Mouse (Mus musculus): Measurements from ENCODE around the gene Kcnj4.
A peak's percentile ranks its signal among the peaks of the same experiment; 100 is the strongest.

Kcnj4 gene

DNA sequence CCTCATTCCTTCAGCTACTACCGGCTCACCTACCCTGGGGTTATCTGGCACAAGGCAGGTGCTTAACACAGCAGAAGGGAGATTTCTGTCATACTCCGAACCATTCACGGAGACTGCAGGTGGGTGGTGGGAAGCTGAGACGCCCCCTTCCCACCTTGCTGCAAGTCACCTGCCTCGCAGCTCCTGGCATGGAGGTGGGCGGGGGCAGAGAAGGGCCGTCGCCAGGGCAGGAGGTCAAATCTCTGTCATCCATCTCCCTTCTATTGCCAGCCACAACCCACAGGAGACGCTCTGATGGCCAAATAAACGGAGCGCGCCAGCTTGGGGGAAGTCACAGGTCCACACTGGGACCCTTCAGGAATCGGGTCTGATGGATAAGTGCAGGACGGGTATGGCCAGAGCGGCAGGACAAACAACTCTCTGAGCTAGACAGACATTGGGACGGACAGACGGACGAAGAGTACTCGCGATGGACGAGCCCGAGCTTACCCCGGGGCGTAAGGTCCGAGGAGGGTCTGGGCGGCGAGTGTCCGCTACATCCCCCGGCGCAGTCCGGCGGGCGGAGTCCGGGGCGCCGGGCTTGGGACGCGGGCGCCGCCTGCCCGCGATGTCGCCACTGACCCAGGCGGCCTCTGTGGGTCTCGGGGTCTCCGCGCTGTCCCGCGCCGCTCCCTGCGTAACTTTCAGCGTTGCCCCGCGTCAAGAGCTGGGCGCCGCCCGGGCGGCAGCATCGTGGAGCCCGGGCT, at the start of gene Kcnj4:
Gene Kcnj4 (minus strand): TSS at position 535 of the 746 bp plus-strand sequence.
- DNase-seq (ENCODE audit: low spot score), result no peak

DNA sequence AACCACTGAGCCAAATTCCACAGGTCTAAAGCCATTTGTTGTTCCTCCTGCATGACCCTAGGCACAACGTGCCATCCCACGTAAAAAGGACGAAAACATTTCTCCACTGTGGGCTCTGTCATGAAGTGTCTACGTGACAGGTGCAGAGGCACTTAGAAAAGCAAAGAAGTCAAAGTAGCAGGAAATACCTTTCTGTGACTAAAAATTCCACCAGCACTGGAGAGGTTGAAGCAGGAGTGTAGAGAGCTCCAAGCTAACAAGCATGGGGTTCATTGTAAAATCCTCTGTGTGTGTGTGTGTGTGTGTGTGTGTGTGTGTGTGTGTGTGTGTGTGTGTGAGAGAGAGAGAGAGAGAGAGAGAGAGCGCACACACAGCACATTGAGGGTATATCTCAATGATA, 47.5 kb upstream of the Kcnj4 start:
- DNase-seq (ENCODE audit: low spot score), result no peak

DNA sequence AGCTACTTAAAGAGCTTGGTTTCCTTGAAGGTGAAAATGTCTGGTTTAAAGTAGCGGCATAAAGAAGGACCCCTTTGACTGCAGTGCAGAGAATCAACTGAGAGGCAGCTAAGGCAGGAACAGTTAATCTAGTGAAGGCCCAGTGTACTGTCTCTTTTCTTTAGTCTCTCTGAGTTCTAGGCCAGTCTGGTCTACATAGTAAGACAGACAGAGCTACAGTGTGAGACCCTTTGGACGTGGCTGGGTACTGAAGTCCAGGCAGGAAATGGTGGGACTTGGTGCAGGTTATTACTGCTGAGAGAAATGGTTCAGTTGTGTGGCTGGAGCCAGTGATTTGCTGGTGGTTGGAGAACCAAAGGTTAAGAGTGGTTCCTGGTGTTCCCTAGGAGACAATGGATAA, 43.2 kb upstream of the Kcnj4 start:
- no peak for DNase-seq (ENCODE audit: low spot score)

DNA sequence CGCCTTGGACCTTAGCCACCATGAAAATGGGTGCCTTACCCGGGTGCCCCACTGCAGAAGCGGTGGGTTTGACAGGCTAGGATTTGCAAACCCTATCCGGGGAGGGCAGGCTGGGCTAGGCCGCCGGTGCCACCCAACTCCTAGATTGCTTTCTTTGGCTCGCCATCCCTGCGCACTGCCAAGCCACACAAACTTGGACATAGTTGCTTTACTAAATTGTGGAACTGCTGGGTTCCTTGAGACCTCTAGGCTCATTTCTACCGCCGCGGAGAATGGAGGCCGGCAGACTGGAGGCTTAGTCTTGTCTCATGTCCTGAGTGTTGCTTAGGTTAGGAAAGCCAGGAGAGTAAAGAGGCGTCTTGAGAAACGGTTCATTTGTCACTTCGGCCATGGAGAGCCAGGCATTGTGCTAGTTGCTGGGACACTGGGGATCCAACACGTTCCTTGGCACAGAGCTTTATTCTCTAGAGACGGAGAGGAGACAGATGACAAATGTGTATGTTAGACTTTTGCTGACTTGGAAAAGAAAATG, 42.3 kb upstream of the Kcnj4 start:
- DNase-seq (ENCODE audit: low spot score), result no peak

DNA sequence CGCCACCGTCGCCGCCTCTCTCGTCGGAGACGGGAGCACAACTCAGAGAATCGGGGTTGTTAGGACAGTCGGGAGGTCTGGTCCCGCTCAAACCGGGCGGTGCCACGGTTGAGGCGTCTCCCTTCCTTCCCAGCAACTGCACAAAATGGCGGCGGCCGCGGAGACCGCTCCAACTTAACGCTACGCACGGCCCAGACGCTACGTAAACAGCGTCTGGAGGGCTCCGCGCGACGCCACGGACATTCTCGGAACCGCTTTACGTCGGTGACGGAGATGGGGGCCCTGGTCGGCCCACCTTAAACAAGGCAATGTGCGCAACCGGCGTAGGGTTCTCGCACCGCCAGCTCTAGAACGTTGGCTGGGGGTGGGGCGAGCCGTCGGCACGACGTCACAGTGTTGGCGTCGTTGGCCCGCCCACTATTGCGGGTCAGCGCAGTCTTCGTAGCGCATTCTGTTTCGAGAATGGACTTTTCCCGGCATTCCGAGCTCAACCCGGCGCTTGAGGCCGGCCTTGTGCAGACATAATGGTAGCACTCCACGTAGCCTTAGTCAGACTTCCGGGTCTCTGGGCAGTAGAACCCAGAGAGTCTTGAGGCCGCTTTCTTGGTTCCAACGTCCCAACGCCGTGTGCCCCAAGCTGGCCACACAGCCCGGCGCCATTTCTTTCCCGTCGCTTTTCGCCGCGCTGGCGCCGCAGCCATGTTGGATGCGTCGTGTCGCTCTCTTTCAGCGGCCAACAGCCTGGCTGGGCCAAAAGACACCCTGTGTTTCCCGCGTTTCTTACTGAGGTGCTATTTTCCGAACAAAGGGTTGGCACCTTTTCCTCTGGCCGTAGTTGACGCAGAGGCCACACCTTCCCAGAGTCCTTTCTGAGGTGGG, 41.6 kb upstream of the Kcnj4 start, which contains the start of gene Ddx17:
Gene Ddx17 (minus strand): TSS at position 332 of the 879 bp plus-strand sequence.
- peak; percentile 96 for DNase-seq (ENCODE audit: low spot score)

DNA sequence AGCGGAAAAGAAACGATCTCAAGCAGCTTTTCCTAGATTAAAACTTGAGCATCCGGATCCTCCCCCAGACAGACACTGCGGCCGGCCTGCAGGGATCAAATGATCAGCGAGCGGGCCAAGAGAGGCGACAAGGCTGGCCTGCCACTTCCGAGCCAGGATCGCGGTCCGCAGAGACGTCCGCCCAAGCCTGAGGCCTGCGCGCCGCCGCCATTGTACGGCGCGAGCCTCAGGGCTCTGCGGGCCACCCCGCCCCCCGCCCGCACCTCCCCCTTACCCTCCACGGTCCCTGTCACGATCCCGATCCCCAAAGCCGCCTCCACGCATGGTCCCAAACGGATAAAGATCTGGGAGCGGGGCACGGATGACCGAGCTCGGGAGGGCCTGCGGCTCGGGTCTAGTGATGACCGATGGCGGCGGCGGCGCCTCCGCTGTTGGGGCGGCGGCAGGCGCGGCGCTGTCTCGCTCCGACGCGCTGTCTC, 40.9 kb upstream of the Kcnj4 start:
- DNase-seq (ENCODE audit: low spot score), result no peak

DNA sequence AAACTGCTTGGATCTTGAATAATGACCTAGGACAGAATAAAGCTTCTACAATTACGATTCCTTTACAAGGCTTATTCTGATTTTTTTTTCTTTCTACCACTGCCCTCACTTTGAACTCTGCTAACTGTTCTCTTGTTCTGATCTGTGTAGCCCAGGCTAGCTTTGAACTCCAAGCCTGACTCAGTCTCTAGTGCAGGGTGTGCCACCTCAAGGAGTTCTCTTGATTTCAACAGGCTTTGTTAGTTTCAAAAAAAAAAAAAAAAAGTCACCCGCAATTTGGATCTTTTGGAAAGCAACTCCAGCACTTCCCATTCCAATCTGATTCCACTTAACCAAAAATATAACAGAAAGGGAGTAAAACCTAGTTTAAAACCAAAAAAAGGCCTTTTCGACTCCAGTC, 40.5 kb upstream of the Kcnj4 start:
- no peak for DNase-seq (ENCODE audit: low spot score)

DNA sequence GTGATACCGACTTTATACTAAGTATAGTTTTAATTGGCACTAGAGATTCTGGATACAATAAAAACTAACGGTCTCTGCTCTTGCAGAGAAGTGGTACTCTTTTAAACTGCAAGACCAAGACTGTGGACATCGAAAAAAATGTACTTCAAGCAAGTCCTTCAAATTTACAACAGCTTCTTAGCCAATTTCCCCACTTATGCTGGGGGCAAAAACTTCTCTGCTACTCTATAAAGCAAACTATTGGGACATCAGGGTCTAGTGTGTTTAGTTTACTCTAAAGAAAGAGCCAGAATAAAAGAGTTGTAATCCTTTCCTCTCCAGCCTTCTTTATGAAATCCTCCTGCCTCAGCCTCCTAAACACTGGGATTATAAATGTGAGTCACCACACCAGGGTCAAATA, 38.9 kb upstream of the Kcnj4 start:
- no peak for DNase-seq (ENCODE audit: low spot score)

DNA sequence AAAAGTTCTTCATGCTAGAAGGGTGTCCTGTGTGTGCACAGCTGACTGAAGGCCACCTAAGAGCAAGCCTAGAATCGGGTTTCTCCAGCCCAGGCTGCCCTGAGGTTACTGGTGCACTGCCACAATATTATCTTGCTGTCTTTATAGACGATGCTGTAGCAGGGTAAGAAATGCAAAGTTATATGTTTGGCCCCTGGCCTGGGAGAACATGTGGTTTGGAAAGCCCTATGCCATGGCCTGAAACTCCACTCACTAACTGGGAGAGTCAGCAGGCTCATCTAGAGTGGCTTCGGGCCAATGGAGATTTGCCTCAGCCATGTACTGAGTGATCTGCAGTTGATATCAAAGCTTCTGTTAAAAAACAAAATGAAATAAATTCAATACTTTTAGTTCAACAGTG, 28.8 kb upstream of the Kcnj4 start:
- DNase-seq (ENCODE audit: low spot score), result no peak

DNA sequence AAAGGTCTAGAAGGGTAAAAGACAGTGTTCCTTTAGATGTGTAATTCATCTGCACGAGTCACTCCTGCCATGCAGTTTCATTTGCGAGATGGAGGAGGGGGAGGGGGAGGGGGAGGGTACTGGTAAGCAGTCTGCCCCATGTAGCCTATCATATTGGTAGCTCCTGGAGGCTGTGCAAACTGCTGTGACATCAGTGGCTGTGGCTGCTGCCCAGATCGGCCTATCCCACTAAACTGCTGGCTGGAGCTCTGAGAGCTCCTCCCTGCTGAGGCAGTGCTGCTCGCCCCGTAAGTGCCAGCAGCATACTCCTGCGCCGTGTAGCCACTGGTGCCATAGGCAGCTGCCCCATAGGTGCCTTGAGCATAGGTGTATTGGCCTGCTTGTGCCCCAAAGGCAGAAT, 24.9 kb upstream of the Kcnj4 start:
- no peak for DNase-seq (ENCODE audit: low spot score)

DNA sequence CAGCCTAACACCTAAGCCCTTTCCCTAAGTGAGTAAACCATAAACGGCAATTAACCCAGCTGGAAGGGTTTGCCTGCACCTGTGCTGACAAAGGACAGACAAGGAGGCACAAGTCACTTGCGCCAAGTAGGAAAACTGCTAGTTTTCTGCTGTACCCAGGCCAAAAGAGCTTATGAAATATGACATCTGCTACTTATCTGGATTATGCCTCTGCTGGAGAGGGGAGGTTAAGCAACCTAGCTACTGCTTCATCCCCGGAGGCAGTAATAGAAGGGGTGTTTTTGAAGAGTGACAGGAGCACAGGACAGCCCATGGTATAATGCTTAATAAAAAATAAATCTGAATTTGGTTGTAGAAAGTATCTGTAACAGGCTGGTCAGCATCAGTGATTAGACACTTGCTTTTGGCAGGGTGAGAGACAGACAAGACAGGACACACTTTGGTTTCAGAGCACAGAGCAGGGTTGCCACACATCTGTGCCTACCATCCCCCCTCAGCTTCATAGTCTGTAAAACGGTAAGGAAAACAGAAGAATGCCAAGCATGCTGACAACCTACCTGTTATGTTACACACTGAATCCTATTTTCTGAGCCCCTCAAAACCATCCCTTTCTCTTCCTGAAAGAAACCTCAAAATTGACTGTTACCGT, 23.1 kb upstream of the Kcnj4 start:
- no peak for DNase-seq (ENCODE audit: low spot score)

DNA sequence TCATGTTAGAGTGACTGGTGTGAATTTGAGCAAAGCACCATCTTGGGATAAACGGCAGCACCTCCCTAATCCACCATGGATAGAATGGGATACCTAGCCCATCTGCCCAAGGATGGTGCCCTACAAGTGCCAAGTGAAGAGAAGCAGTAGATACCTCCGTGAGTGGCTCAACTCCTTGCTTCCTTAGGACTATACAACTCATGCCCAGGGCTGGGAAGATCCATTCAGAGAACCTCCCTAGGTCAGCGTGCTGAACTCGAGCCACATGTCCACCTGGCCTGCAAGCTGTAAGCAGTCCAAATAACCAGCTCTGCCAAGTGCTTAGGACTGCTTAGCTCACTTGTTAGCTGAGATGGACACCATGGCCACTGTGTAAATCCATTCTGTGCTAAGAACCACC, 22.2 kb upstream of the Kcnj4 start:
- no peak for DNase-seq (ENCODE audit: low spot score)

DNA sequence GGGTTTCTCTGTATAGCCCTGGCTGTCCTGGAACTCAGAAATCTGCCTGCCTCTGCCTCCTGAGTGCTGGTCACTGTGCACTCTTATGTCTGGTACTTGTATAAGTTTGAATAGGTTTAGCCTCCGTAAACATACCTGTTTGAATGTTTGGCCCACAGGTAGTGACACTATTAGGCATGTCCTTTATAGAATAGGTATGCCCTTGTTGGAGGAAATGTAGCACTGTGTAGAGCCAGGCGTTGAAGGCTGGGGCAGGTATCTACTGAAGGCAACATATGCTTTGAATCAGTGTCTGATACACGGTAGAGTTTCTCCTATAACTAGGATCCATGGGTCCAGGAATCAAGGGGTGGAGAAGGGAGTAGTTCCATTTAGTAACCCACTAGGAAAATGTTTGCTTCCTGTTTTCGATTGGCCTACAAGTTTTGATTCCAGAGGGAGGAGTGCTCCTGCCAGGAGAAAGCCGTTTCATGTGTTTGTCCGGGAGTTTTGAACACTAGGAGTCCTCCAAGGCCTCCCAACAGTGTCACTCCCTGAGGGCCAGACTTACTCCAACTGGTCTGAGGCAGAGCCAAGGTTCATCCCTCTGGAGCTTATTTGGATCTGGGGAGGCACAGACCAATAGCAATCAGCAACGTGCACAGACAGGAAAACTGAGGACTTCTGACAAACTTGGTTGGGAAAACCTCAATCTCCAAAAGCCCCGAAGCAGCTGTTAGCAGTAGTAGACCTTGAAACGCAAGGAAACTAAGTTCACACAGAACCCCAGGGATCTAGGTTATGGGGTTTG, 21.1 kb upstream of the Kcnj4 start:
- no peak for DNase-seq (ENCODE audit: low spot score)

DNA sequence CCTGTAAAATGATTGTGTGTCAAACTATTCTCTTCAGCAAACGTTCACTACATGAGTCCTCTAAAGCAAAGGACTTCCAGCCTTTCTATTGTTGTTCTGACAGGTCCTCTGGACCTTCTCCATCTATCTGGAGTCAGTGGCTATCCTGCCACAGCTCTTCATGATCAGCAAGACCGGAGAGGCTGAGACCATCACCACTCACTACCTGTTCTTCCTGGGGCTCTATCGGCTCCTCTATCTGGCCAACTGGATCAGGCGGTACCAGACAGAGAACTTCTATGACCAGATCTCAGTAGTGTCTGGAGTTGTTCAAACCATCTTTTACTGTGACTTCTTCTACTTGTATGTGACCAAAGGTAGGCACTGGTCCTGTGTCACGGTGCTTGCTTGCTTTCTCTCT, 20.5 kb upstream of the Kcnj4 start:
- DNase-seq (ENCODE audit: low spot score), result no peak

DNA sequence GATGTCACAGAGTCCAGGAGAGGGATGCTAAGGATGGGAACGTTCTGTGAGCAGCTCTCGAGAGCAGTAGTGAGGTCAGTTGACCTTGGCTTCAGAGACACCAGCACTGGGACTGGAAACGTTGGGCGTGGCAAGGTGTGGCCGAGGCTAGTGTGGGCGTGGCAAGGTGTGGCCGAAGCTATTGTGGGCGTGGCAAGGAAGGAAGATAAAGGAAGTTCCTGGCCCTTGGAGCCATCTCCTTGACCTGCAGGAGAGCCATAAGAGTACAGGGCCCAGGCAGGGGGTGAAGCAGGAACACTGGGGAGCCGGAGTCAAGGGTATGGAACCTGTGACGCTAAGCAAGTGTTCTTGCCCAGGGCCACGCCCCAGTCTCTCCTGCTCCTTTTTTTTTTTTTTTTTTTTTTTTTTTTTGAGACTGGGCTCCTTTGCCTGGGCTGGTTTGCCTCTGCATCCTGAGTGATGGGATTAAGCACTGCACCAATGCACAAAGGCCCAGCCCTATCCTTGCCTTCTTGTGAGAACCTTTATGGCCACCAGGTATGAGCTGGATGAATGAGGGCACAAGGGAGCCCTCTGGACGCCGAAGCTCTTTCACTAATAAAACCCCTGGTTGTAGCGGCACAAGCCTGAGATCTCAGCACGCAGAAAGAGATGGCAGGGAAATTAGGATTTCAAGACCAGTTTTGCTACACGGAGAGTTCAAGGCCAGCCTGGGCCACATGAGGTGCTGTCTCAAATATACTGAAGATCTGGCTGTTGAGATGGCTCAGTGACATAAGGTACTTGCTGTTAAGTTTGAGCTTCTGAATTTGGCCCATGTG, 14.6 kb upstream of the Kcnj4 start:
- DNase-seq (ENCODE audit: low spot score), result no peak

DNA sequence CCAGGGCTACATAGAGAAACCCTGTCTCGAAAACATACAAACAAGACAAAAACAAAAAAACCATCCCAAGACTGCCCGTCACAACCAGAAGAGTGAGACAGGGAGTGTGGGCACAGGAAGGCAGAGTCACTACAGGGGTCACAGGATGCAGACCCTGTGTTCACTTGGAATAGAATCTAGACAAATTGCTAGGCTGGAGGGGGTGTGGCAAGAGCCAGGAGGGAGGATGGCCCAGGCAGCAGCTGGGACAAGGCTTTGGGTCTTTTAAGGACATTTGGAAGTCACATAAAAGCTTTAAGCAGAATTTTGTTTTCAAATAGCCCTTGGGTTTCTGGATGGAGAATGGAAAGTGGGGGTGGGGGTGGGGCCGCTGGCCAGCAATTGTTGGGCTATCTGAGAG, 13.5 kb upstream of the Kcnj4 start:
- no peak for DNase-seq (ENCODE audit: low spot score)

DNA sequence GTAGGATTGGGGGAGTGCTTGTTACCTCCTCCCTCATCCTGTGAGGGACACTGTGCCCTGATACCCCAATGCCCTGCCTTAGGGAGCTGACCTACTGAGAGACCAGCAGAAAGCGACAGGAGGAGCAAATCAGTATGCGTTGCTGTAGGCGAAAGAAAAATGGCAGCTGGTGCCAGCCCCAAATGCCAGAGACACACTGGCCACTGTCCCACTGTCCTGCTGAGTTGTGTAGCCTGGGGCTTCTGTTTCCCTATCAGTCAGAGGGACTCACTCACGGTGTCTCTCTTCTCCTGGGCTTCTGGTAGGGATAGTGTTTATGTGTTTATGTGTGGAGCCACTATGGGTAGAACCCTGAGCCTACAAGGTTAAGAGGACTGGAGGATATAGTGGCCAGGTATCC, 12.7 kb upstream of the Kcnj4 start:
- DNase-seq (ENCODE audit: low spot score), result no peak

DNA sequence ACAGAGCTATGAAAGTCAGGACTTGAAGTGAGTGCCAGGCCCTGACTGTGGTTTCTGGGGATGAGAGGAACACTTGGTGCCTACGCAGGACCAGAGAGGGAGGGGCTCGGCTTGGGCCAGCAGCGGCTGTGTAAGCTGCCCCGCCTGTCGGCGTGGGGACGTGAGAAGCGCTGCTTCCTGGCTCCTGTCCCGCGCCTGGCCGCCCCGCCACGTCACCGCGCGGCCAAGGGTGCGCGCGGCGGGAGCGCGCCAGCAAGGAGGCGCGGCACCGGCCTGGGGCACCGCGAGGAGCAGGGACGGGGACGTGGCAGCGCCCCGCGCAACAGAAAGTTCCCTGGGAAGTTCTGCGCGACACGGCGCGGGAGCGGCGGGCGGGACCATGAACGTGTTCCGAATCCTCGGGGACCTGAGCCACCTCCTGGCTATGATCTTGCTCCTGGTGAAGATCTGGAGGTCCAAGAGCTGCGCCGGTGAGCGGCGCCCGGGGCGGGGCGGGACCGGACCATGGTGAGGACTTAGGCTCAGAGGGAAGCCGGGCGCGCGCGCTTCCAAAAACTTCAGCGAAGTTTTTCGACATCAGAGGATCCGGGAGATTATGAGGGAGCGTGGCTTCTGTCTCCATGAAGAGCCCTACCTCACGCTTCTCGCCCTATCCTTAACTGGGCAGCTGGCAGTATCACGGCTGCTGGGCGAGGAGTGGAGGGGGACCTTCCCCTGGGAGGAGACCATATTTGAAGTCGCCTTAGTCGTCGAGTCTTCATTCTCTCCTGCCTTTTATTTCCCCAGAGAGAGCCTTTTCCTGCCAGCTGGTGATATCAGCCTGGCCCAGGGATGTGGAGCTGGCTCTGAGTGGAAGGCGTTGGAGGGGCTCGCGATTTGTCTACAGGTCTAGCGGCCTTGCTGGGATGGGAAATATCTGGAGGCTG, 11.4 kb upstream of the Kcnj4 start, which contains the start of gene Kdelr3:
Gene Kdelr3 (plus strand): TSS at position 241 of the 926 bp plus-strand sequence.
- no peak for DNase-seq (ENCODE audit: low spot score)

DNA sequence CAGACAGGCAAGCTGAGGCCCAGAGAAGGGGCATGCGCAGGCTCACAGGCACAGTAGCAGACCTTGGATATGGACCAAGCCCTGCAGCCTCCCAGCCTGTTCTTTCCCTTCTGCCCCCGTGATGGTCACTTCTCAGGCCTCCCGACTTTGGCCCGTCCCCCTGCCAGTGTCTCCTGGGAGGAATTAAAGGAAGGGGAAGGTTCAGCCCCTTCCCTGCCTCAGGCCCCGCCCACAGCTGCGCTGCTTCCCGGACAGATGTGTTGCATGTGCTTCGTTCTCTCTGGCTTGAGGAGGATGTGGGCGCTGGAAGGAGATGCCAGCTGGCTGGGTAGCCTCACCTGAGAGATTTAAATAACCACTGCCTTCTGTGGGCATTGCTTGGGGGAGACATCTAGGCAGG, 8.9 kb upstream of the Kcnj4 start:
- DNase-seq (ENCODE audit: low spot score), result no peak

Measured in left cerebral cortex, adult 11 months (tissue).